Mouse (Mus musculus): Measurements from ENCODE around the gene Nanp. TPM values are rescaled to one million over a fixed set of nuclear protein-coding genes. Genes with fewer than 3 reads are reported as not detected.

Gene Nanp
- polyA plus RNA-seq, 1 experiment from 2014 or later = 43.9 TPM

GRCm38 (mm10) chr2:151034435-151034834 lies 4.8 kb downstream of the Nanp start:
- Histone ChIP-seq H3K27ac (ENCODE audit: low read depth, low read length) (no peak overlapping the region), H3K9me3 (ENCODE audit: control insufficient read depth, low read length) (no peaks in the 10 kb centered on the region), H3K4me2 (ENCODE audit: low read depth) (no peak overlapping the region), H3K9ac (ENCODE audit: low read length) (no peak overlapping the region), H3K4me1 (ENCODE audit: control insufficient read depth, insufficient read depth, low read length) (peaks cover 5% of the 10 kb centered on the region; the same call in 1 of the 2 replicates), H3K27me3 (ENCODE audit: control insufficient read depth, insufficient read depth, low read length) (no peaks in the 10 kb centered on the region), H3K4me3 (ENCODE audit: low read depth, low read length) (no peak overlapping the region), H3K36me3 (ENCODE audit: control insufficient read depth, insufficient read depth, low read length) (no peaks in the 10 kb centered on the region)
- no peak for DNase-seq (ENCODE audit: low spot score)
- ATAC-seq (ENCODE audit: insufficient read depth, low FRiP score, low TSS enrichment) = no peak
- 91% methylated on average over 3 of the region's 3 CpGs for WGBS

DNA sequence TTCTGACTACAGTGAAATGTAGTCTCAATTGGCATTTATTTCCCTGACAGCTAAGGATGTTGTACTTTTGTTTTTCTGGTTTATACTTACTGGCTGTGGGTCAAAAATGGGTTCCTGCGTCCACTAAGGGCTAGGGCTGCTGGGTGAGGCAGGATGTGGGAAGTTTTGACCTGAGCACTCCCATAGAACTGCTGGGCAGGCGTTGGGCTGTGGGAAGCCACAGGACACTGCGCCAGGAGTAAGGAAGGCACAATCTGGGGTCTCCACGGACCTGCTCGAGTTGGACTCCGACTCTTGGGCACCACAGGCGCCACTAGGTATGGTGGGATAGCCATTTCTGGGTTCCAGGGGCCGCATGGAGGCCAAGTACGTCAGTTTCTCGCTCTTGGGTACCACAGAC lies 18.0 kb downstream of the Nanp start:
- Histone ChIP-seq H3K9ac (ENCODE audit: low read length) (no peak overlapping the region), H3K4me3 (ENCODE audit: low read depth, low read length) (no peak overlapping the region), H3K4me1 (ENCODE audit: control insufficient read depth, insufficient read depth, low read length) (no peaks in the 10 kb centered on the region), H3K27ac (ENCODE audit: low read depth, low read length) (no peak overlapping the region), H3K9me3 (ENCODE audit: control insufficient read depth, low read length) (no peaks in the 10 kb centered on the region), H3K27me3 (ENCODE audit: control insufficient read depth, insufficient read depth, low read length) (no peaks in the 10 kb centered on the region), H3K4me2 (ENCODE audit: low read depth) (no peak overlapping the region), H3K36me3 (ENCODE audit: control insufficient read depth, insufficient read depth, low read length) (no peaks in the 10 kb centered on the region)
- WGBS = 91% methylated on average over 10 of the region's 10 CpGs
- no peak for DNase-seq (ENCODE audit: low spot score)
- no peak for ATAC-seq (ENCODE audit: insufficient read depth, low FRiP score, low TSS enrichment)

DNA sequence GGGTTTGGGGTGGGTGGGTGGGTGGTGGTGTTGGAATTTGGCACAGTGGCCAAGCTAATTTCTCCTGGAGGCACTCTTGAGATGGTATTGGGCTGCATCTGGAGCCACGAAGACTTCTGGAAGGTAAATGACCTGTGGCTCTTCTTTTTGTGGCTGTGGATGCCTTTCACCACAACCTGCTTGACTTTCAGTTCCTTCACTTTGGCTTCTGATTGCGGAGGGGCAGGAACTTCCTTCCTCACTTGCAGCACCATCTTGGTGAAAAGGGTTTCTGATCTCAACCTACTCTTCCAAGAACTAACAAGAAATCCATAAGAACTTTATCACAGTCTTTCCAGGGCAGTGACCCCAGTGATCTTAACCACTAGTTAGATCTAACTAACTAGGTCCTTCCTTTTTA lies 23.9 kb downstream of the Nanp start:
- H3K27ac ChIP-seq (ENCODE audit: low read depth, low read length) = no peak overlapping the region
- no peak overlapping the region for H3K4me3 ChIP-seq (ENCODE audit: low read depth, low read length)
- H3K27me3 ChIP-seq (ENCODE audit: control insufficient read depth, insufficient read depth, low read length) = no peaks in the 10 kb centered on the region
- DNase-seq (ENCODE audit: low spot score) (no peak), ATAC-seq (ENCODE audit: insufficient read depth, low FRiP score, low TSS enrichment) (no peak)
- H3K9ac ChIP-seq (ENCODE audit: low read length) = no peak overlapping the region
- H3K36me3 ChIP-seq (ENCODE audit: control insufficient read depth, insufficient read depth, low read length) = no peaks in the 10 kb centered on the region
- 81% methylated on average over 2 of the region's 2 CpGs for WGBS
- H3K4me2 ChIP-seq (ENCODE audit: low read depth) = no peak overlapping the region
- no peaks in the 10 kb centered on the region for H3K9me3 ChIP-seq (ENCODE audit: control insufficient read depth, low read length)
- no peaks in the 10 kb centered on the region for H3K4me1 ChIP-seq (ENCODE audit: control insufficient read depth, insufficient read depth, low read length)

DNA sequence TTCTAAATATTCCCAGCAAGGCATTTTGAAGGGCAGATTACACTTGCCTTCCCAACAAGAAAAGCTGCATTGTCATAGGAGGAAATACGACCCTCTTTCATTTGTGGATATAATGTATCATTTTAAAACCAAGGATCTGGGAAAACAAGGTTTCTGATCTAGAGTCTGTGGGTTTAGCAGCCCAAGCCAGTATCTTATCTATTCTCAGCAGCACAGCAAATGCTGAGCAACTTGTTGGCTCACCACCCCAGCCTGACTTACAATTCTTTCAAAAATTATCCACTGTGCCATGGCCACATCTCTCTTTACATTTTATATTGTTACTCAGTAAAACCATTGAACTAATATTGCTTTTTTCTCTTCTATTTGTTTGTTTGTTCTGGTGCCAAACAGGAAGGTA lies 27.9 kb downstream of the Nanp start:
- Histone ChIP-seq H3K36me3 (ENCODE audit: control insufficient read depth, insufficient read depth, low read length) (no peaks in the 10 kb centered on the region), H3K9me3 (ENCODE audit: control insufficient read depth, low read length) (no peaks in the 10 kb centered on the region), H3K4me3 (ENCODE audit: low read depth, low read length) (no peak overlapping the region), H3K27me3 (ENCODE audit: control insufficient read depth, insufficient read depth, low read length) (no peaks in the 10 kb centered on the region), H3K4me2 (ENCODE audit: low read depth) (no peak overlapping the region), H3K27ac (ENCODE audit: low read depth, low read length) (no peak overlapping the region), H3K9ac (ENCODE audit: low read length) (no peak overlapping the region), H3K4me1 (ENCODE audit: control insufficient read depth, insufficient read depth, low read length) (peaks cover 3% of the 10 kb centered on the region; the same call in 1 of the 2 replicates)
- WGBS = 63% methylated on average over 1 of the region's 1 CpGs
- no peak for ATAC-seq (ENCODE audit: insufficient read depth, low FRiP score, low TSS enrichment)
- DNase-seq (ENCODE audit: low spot score) = no peak

DNA sequence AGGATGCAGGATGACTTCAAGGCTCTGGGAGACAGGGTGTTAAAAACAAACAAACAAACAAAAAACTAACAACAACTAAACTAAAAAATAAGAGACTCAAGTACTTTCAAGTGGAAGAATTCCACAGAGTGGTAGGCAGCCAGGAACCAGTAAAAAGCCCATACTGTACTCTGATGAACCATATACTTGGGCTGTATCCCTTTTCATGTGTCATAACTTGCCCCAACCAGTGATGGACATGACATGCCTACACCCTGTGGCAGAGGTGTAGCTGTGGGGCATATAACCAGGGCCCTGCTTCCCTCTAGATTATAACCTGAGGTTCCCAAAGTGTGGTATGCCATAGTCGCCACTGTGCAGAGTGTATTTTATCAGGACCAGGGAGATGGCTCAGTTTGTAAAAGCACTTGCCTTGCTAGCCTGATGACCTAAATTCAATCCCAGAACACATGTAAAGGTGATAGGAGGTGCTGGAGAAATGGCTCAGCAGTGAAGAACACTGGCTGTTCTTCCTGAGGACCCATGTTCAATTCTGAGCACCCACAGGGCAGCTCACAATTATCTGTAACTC lies 29.6 kb downstream of the Nanp start:
- WGBS = 71% methylated on average over 1 of the region's 1 CpGs
- Histone ChIP-seq H3K4me3 (ENCODE audit: low read depth, low read length) (peak overlapping the region; percentile 71), H3K4me1 (ENCODE audit: control insufficient read depth, insufficient read depth, low read length) (peaks cover 3% of the 10 kb centered on the region; the same call in 1 of the 2 replicates), H3K9ac (ENCODE audit: low read length) (peak overlapping the region; percentile 92), H3K4me2 (ENCODE audit: low read depth) (peak overlapping the region; percentile 83), H3K9me3 (ENCODE audit: control insufficient read depth, low read length) (no peaks in the 10 kb centered on the region), H3K27ac (ENCODE audit: low read depth, low read length) (no peak overlapping the region), H3K27me3 (ENCODE audit: control insufficient read depth, insufficient read depth, low read length) (no peaks in the 10 kb centered on the region), H3K36me3 (ENCODE audit: control insufficient read depth, insufficient read depth, low read length) (no peaks in the 10 kb centered on the region)
- DNase-seq (ENCODE audit: low spot score) (no peak), ATAC-seq (ENCODE audit: insufficient read depth, low FRiP score, low TSS enrichment) (peak; percentile 64; the same call in 1 of the 2 replicates)

DNA sequence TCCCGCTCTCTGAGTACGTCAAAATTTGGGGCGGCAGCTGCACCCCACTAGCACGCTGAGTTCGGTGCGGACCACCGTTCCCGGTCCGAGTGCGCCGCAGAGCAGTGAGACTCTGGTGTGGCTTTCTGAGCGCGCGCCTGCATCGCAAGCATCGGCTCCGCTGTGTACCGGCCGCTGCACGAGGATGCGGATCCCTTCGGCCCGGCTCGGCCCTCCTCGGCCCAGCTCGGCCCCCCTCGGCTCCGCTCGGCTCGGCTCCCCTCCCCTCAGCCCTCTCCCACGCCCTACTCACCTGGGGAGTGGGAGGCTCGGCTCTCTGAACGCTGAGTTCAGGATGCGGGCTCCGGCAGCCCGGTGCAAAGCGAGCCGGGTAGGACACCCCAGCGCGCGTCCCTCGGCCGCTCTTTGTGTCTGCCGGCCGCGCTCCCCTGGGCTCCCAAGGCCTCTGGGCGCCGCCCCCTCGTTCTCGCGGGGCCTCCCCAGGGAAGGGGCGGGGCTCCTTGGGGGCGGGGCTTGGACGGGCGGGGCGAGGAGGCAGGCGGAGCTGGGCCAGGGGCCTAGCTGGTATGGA lies 30.2 kb downstream of the Nanp start:
- ATAC-seq (ENCODE audit: insufficient read depth, low FRiP score, low TSS enrichment) = peak; percentile 94
- Histone ChIP-seq H3K27me3 (ENCODE audit: control insufficient read depth, insufficient read depth, low read length) (no peaks in the 10 kb centered on the region), H3K4me2 (ENCODE audit: low read depth) (peak overlapping the region; percentile 83), H3K9ac (ENCODE audit: low read length) (peak overlapping the region; percentile 92), H3K27ac (ENCODE audit: low read depth, low read length) (peak overlapping the region; percentile 68; the same call in 1 of the 2 replicates), H3K4me3 (ENCODE audit: low read depth, low read length) (peak overlapping the region; percentile 71), H3K36me3 (ENCODE audit: control insufficient read depth, insufficient read depth, low read length) (no peaks in the 10 kb centered on the region), H3K4me1 (ENCODE audit: control insufficient read depth, insufficient read depth, low read length) (peaks cover 3% of the 10 kb centered on the region; the same call in 1 of the 2 replicates), H3K9me3 (ENCODE audit: control insufficient read depth, low read length) (no peaks in the 10 kb centered on the region)
- DNase-seq (ENCODE audit: low spot score) = peak; percentile 86
- WGBS = 0% methylated on average over 51 of the region's 57 CpGs

DNA sequence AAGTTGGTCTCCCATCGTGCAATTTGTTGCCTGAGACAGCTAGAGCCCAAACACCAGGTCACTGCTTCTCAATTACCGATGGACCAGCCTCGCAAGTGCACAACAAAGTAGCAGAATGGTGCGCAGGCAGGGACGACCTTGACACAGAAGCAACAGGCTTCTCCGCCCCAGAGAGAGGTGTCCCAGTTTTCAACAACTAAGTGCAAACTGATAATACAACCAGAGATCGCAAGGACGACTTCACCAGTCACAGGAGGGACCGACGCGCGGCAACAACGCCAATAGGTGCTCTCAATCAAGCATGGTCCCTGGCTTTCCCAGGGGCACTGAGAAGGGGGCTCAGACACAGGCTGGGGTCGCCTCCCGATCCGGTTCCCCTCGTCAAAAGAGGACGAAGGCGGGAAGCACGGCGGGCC lies 30.7 kb downstream of the Nanp start:
- DNase-seq (ENCODE audit: low spot score) (no peak), ATAC-seq (ENCODE audit: insufficient read depth, low FRiP score, low TSS enrichment) (peak; percentile 48; the same call in 1 of the 2 replicates)
- no peaks in the 10 kb centered on the region for H3K36me3 ChIP-seq (ENCODE audit: control insufficient read depth, insufficient read depth, low read length)
- no peaks in the 10 kb centered on the region for H3K9me3 ChIP-seq (ENCODE audit: control insufficient read depth, low read length)
- peak overlapping the region; percentile 92 for H3K9ac ChIP-seq (ENCODE audit: low read length)
- no peaks in the 10 kb centered on the region for H3K27me3 ChIP-seq (ENCODE audit: control insufficient read depth, insufficient read depth, low read length)
- 0 out of 2 replicates have a peak overlapping the region, but pooled peaks have one; percentile 23 for H3K27ac ChIP-seq (ENCODE audit: low read depth, low read length)
- under 1% methylated on average over 21 of the region's 21 CpGs for WGBS
- peaks cover 3% of the 10 kb centered on the region; the same call in 1 of the 2 replicates for H3K4me1 ChIP-seq (ENCODE audit: control insufficient read depth, insufficient read depth, low read length)
- H3K4me3 ChIP-seq (ENCODE audit: low read depth, low read length) = peak overlapping the region; percentile 71
- H3K4me2 ChIP-seq (ENCODE audit: low read depth) = peak overlapping the region; percentile 83

- DNase-seq (ENCODE audit: low spot score) = no peak
- no peak overlapping the region for H3K27ac ChIP-seq (ENCODE audit: low read depth, low read length)
- peaks cover 3% of the 10 kb centered on the region; the same call in 1 of the 2 replicates for H3K4me1 ChIP-seq (ENCODE audit: control insufficient read depth, insufficient read depth, low read length)
- no peaks in the 10 kb centered on the region for H3K27me3 ChIP-seq (ENCODE audit: control insufficient read depth, insufficient read depth, low read length)
- peak overlapping the region; percentile 71 for H3K4me3 ChIP-seq (ENCODE audit: low read depth, low read length)
- H3K9me3 ChIP-seq (ENCODE audit: control insufficient read depth, low read length) = no peaks in the 10 kb centered on the region
- 0 out of 2 replicates have a peak overlapping the region, but pooled peaks have one; percentile 92 for H3K9ac ChIP-seq (ENCODE audit: low read length)
- WGBS = 56% methylated on average over 6 of the region's 6 CpGs
- ATAC-seq (ENCODE audit: insufficient read depth, low FRiP score, low TSS enrichment) = no peak
- no peaks in the 10 kb centered on the region for H3K36me3 ChIP-seq (ENCODE audit: control insufficient read depth, insufficient read depth, low read length)
- H3K4me2 ChIP-seq (ENCODE audit: low read depth) = peak overlapping the region; percentile 83
Measured at GRCm38 (mm10) chr2:151008006-151008405, 31.2 kb downstream of the Nanp start.

All from neural tube, embryonic 11.5 days (tissue).